Comparison of ENCODE assay signal across 8 mouse cellular contexts in the genomic region with DNA sequence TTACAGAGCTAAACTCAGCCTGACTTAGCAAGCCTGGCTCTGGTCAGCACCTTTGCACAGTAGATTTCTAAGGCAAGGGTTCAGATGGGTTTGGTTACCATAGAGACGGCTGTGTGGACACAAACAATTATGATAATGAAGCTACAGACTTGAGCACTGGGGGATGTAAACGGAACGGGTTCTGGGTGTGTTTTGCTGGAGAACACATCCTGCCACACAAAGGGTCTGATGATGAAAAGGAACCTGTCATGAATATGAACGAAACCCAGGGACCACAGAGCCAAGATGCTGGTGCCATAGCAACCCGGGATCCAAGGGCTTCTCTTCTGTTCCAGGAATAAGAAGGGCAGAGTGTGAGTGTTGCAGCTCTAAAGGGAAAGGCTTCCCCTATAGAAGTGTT. TPM values are rescaled to one million over a fixed set of nuclear protein-coding genes. Genes with fewer than 3 reads are reported as not detected.
DNase-seq lines count a peak whose midpoint lies in the region; ATAC-seq and TF ChIP-seq lines count a peak whose summit lies in the region.

A gene (plus strand): TSS at position 177 of the 400 bp plus-strand sequence.

- peaks cover 16% of the 10 kb centered on the region for H3K36me3 ChIP-seq in megakaryocyte, embryonic 14.5 days (replicated peaks; ENCODE audit: low read length)
- no peaks in the 10 kb centered on the region for H3K36me3 ChIP-seq in limb, embryonic 11.5 days (ENCODE audit: control insufficient read depth, insufficient read depth, low read length)
- H3K36me3 ChIP-seq in small intestine, adult 2 months (ENCODE audit: control insufficient read depth, insufficient read depth, low read length): peaks cover 7% of the 10 kb centered on the region; the same call in 1 of the 2 replicates

- H3K4me1 ChIP-seq in megakaryocyte, embryonic 14.5 days: peaks cover 22% of the 10 kb centered on the region
- H3K4me1 ChIP-seq in limb, embryonic 11.5 days (ENCODE audit: control insufficient read depth, insufficient read depth, low read length): peaks cover 7% of the 10 kb centered on the region
- H3K4me1 ChIP-seq in small intestine, adult 2 months (ENCODE audit: control insufficient read depth, insufficient read depth, insufficient read length, low read length): 0 out of 2 replicates have a peak, but pooled peaks cover 2% of the 10 kb centered on the region

- no peak for TF ChIP-seq CTCF in small intestine, adult 2 months (IDR thresholded peaks at IDR 0.05; ENCODE audit: extremely low read depth, insufficient read length, insufficient replicate concordance, low read depth, low read length)

- H3K9ac ChIP-seq in limb, embryonic 11.5 days (ENCODE audit: low read length): peak within 1 kb of the TSS; percentile 81

- H3K9me3 ChIP-seq in megakaryocyte, embryonic 14.5 days: no peaks in the 10 kb centered on the region
- H3K9me3 ChIP-seq in limb, embryonic 11.5 days (ENCODE audit: control insufficient read depth, low read length): no peaks in the 10 kb centered on the region

- 89% methylated on average over 5 of the region's 5 CpGs for WGBS in limb, embryonic 11.5 days
- WGBS in small intestine, adult 2 months: 67% methylated on average over 5 of the region's 5 CpGs

- peak within 1 kb of the TSS; percentile 91 for H3K4me3 ChIP-seq in megakaryocyte, embryonic 14.5 days (replicated peaks)
- H3K4me3 ChIP-seq in limb, embryonic 11.5 days (ENCODE audit: low read depth, low read length): peak within 1 kb of the TSS; percentile 83
- H3K4me3 ChIP-seq in small intestine, adult 2 months (ENCODE audit: low read depth, low read length): peak within 1 kb of the TSS; percentile 82

- no peak for ATAC-seq in megakaryocyte, adult 5-6 weeks (ENCODE audit: poor library complexity, severe bottlenecking)
- ATAC-seq in limb, embryonic 11.5 days (ENCODE audit: insufficient number of reproducible peaks, low FRiP score, low TSS enrichment, low read depth): no peak

- H3K27ac ChIP-seq in limb, embryonic 11.5 days (replicated peaks; ENCODE audit: low read depth, low read length): peak within 1 kb of the TSS; percentile 60
- 0 out of 2 replicates have a peak within 1 kb of the TSS, but pooled peaks have one; percentile 38 for H3K27ac ChIP-seq in small intestine, adult 2 months (ENCODE audit: insufficient read depth, low read depth, low read length)

- no peaks in the 10 kb centered on the region for H3K27me3 ChIP-seq in megakaryocyte, embryonic 14.5 days (replicated peaks)
- H3K27me3 ChIP-seq in limb, embryonic 11.5 days (ENCODE audit: control insufficient read depth, insufficient read depth, low read length): no peaks in the 10 kb centered on the region
- no peaks in the 10 kb centered on the region for H3K27me3 ChIP-seq in small intestine, adult 2 months (ENCODE audit: control insufficient read depth, insufficient read depth, low read length)

- peak; percentile 22 for DNase-seq in embryo, embryonic 10 days (ENCODE audit: low spot score)
- DNase-seq in embryo, embryonic 9.5 days (ENCODE audit: extremely low spot score): no peak
- no peak for DNase-seq in limb, embryonic 11.5 days (ENCODE audit: low spot score)
- no peak for DNase-seq in spleen, postnatal 4 days (ENCODE audit: low spot score in 2 of 2)
- DNase-seq in frontal cortex, adult 2 months (ENCODE audit: extremely low spot score in 1 of 2, low spot score in 1 of 2): no peak

- TF ChIP-seq POLR2A in small intestine, adult 2 months (IDR thresholded peaks at IDR 0.05; ENCODE audit: low read depth, low read length): no peak

- H3K4me2 ChIP-seq in limb, embryonic 11.5 days (ENCODE audit: low read depth, severe bottlenecking): peak within 1 kb of the TSS; percentile 69

RNA-seq across cellular contexts. Expression of the gene that starts here (rescaled TPM):
- 1.8 TPM in 1 of 2 replicates, not detected in the other for polyA plus RNA-seq in megakaryocyte, embryonic 14.5 days (2012; ENCODE audit: insufficient read depth, low replicate concordance)
- 2.1 and 4.5 TPM in 2 replicates for total RNA-seq in megakaryocyte, adult 5-6 weeks (2015)
- 1.5 and 2.0 TPM in 2 replicates for total RNA-seq in megakaryocyte, adult 5-6 weeks (2017)
- polyA plus RNA-seq in limb, embryonic 11.5 days (2014; fragmentation: Nextera tagmentation; extraction: Ambion mirVana): 11.1 and 12.9 TPM in 2 replicates
- polyA plus RNA-seq in small intestine, adult 2 months (2012; rRNA removed): 2.8 and 3.2 TPM in 2 replicates
- 6.3 and 6.5 TPM in 2 replicates for polyA plus RNA-seq in frontal cortex, adult 2 months (2012; rRNA removed)
